Mouse (Mus musculus): ENCODE results near the gene Nabp2.

Gene Nabp2

DNA sequence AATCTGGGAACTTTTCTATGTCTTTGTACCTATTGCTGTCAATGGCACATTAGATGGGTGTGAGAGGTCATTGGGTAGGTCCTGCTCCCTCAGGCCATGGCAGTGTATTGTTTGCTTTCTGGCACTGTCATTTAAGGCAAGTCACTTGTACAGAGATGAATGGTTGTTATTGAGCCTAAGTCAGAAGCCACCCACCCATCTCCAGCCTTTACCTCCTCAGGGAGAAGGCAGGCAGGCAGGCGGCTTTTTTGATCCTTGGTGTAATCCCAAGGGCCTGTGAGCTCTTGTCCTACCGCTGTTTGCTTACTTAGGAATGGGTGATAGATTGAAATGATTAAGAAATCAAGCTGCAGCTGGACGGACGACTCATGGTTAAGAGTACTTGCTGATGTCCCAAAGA lies 18.2 kb upstream of the Nabp2 start:
- no peak for DNase-seq (ENCODE audit: extremely low spot score, low spot score)

DNA sequence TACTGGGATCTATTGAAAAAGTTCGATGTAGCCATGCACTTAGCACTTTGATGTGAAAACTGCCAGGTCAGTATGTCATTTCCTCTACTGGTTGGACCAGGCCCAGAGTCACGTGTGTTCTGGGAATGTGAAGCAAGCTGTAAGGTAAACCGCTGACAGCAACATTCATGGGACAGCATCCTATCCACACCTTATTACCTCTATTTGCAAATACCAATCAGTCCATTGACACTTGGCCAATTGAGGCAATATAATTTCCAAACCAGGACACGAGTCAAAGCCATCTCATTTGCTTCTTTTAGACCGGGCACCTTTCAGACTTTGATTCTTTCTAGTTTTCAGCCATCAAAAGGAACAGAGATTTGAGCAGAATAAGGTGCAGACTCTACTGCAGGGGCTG lies 17.8 kb upstream of the Nabp2 start:
- DNase-seq (ENCODE audit: extremely low spot score, low spot score), result no peak

DNA sequence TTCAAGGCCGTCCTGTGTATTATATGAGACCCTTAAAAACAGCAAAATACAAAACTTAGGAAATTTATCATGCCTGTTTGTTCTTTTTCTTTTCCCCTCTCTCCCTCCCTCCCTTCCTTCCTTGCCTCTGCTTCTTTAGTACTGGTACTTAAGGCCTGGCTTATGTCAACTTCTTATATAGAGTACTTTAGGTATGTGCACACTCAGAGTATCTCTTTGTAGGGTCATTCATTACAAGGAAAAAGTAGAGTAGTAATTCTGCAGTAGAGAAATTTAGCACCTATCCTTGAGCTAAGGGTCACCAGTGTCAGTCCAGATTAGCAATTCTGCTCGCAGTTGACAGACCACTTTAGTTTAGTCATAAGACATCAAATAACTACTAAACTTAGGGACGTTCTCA lies 14.0 kb upstream of the Nabp2 start:
- no peak for DNase-seq (ENCODE audit: extremely low spot score, low spot score)

DNA sequence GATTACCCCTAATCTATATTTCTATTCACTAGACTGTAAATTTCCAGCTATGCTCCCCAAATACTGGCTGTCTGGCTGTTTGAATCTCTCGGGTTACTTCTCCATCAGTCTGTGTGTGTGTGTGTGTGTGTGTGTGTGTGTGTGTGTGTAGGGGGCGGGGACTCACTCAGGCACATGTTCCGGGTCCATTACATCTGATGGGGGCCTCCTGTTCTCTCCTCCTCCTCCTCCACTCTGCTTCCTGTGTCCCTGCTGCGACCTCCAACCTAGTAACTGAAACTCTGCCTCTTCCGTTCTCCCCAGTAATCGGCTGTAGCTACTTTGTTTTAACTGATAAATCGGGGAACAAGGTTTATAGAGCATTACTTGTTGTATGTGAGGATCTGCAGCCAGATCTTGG lies 13.3 kb upstream of the Nabp2 start:
- DNase-seq (ENCODE audit: extremely low spot score, low spot score), result no peak

DNA sequence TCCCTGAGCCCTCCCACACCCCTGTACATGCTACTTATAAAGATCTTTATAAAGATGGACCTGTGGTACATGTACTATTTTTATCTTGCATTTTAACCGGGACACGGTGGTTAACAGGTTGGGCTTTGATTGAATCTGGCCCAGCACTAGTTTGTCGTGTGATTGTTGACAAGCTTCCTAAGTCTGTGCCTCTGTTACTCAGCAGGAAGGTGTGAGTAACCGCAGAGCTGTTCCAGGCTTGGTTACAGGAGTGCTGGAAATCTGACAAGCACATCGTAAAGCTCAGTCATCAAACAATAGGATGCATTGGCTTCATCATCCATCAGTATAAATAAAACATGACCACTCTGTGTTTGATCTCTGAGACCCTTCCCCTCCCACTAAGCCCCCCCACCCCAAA lies 11.1 kb upstream of the Nabp2 start:
- DNase-seq (ENCODE audit: extremely low spot score, low spot score), result no peak

DNA sequence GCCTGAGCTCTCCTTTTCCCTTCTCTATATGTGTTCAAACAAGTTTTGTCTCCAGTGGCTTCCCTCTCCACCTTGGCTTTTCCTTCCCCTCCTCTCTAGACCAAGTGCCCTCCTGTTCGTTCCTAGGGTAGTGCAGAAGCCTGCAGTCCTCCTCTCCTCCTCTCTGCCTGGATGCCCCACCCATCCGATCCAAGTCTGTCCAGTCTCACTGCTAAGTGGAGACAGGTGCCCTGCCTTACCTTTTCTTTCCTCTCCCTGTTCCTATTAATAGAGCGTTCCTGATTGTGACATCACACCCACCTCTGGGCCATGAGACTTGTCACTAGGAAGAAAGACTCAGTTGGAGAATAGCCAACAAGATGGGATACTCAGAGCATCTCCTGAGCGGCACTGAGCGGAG lies 3.6 kb upstream of the Nabp2 start:
- DNase-seq (ENCODE audit: extremely low spot score, low spot score), result no peak

DNA sequence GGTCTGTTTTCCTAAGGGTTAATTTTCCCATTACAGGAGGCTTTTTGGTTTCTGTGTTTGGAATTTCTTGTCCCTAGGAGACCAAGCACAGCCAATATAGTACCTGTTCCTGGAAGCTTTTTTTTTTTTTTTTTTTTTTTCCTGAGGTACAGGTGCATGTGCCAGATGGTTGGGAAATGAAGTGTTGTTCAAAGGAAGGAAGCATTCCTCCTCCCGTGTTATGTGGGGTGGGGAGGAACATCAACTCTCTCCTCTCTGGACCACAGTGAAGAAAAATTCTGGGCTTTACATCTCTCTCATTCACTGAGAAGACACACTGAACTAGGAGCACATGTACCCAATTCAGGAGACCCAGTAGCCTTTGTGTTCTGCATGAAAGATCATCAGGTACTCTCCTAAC lies 1.8 kb upstream of the Nabp2 start:
- no peak for DNase-seq (ENCODE audit: extremely low spot score, low spot score)

DNA sequence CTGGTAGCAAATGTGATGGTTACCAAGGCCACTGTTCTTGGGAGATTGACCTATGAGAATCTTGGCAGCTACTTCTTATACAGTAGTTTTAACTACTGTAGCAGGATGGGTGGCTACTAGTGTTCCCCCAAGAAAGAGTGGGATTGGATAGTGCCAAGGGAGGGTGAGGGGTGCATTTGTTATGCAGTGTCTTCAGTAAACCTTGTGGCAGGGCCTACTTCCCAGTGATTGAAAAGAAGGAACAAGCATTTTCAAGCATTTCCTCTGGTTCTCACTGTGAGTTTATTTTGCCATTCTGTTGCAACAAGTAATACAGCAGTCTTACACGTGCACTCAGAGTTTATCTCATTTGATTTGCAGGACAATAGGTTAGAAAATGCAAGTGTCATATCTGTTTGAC lies 1.3 kb upstream of the Nabp2 start:
- no peak for DNase-seq (ENCODE audit: extremely low spot score, low spot score)

DNA sequence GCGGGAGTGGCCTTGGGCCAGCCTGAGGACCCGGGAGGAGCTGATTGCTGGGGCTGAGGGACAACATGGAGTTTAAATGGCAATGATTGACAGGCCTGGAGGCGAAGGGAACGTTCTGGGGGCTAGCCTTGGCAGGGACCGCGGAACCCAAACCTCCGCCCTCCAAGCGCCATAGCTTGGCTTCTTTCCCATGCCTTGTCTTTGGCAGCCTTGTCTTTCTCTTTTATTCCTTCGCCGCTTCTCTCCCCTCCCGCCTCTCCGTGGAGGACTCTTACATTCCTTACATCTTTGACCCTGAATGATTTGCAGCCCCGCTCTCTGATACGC lies 726 bp upstream of the Nabp2 start:
- no peak for DNase-seq (ENCODE audit: extremely low spot score, low spot score)

DNA sequence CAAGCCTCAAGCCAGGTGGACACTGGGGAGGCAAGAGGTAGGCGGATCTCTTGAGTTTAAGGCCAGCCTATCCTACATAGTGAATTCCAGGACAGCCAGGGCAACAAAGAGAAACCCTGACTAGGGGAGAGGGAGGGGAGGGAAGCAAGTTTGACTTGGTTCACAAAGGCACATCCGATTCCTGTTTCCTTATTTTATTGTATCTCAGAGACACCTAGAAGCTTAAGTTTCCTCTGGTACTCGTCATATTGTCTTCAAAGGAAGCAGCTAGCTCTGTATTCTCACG lies 789 bp downstream of the Nabp2 start:
- DNase-seq (ENCODE audit: extremely low spot score, low spot score), result no peak

DNA sequence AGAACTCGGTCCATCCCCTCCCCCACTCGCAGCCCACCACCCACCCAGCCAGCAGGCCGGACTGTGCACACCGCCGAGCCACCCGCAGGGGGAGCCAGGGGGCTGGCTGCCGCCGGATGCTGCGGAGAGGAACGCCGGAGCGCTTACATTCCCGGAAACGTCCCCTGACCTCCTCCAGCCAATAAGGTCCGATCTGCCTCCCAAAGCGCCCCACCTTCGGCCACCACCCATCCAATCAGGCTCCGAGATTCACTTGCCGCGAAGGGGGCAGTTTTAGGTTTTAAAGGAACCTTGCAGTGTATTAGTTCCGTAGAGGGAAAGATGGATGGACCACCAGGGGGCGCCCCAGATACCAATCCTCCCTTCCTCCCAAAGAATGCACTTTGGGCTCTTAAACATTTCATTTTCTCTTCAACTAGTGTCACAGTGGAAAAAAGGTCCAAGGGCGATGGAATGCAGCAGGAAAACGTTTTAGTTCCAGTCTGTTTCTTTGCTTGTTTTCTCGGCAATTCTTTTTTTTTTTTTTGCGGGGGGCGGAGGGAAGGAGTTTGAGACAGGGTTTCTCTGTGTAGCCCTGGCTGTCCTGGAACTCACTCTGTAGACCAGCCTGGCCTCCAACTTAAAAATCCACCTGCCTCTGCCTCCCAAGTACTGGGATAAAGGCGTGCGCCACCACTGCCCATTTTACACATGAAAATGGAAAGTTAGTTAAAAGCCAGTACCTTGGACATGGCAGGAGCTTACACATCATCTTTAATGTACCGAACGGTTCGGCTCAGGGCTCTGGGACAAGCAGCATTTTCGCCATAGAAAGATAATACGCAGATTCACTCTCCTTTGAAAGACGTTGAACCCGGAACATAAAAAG lies 1.4 kb downstream of the Nabp2 start:
- DNase-seq (ENCODE audit: extremely low spot score, low spot score), result peak; percentile 94

DNA sequence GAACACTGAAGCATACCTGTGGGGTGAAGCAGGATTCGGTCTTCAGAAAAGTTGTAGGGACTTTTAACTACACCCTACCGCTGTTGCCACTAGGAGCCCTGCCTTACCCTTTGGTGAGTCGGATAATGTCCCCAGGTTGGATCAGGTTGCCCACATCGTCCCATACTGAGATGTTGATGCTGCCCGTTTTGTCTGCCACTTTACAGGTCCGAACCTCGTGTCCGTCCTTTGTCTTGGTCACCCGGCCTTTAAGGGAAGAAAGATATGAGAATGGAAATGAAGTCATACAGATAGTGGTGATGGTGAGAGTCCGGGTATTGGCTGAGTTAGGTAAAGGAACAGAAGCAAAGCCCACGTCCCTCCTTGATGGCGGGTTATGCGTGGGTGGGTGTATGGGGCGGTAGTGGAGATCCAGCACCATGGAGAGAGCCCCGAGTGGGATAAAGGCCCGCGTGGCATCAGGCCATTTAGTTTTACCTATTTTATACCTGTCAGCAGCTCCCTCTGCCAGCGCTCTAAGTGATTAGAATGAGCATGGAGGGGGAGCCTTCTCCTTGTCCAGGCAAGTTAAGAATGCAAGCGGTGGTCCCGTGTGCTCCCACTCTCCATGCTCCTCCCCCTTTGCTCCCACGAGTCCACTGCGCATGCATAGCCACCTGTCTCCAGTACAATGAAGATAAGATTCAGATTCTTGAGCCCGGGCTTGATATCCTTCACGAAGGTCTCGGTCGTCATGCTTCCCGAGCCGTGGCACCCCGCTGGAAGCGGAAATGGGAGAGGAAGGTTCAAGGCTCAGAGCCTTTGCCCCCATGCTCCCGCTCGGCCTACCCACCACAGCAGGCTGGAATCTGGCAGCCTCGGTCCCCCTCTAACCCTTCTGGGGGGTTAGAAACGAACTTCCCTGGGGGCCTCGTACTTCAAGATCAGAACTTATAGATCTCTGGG lies 2.4 kb downstream of the Nabp2 start:
- DNase-seq (ENCODE audit: extremely low spot score, low spot score), result no peak

DNA sequence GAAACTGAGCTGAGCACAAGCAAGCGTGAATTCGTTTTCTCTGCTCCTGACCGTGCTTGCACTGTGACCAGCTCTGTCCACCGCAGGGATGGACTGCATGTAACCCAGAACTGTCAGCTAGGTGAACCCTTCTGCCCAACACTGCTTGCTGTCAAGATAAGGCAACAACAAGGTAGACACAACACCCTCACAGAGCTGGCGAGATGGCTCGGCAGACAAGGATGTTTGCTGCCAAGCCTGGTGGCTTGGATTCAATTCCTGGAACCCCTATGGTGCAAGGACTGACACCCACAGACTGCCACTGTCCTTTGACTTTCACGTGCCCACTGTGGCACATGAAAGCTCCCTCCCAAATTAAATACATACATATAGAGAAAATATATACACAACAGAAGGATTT lies 7.4 kb downstream of the Nabp2 start:
- DNase-seq (ENCODE audit: extremely low spot score, low spot score), result no peak

DNA sequence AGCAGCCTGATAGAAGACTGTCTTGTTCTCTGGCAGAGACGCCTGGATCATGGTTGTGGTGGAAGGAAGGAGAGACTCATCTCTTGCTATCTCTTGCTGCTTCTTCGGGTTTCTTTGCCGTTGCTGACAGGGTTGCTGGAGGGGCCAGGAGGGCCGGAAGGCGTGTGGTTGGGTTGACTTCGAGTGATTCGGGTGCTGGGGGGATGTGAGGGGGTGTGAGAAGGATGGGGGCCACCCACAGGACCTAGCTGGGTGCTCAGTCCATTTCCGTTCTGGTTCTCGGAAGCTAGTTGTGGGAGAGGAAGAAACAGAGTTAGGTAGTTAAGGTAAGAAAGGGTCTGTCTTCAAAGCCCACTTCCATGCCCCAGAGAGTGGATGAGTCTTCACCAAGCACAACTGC lies 9.7 kb downstream of the Nabp2 start:
- DNase-seq (ENCODE audit: extremely low spot score, low spot score), result no peak

DNA sequence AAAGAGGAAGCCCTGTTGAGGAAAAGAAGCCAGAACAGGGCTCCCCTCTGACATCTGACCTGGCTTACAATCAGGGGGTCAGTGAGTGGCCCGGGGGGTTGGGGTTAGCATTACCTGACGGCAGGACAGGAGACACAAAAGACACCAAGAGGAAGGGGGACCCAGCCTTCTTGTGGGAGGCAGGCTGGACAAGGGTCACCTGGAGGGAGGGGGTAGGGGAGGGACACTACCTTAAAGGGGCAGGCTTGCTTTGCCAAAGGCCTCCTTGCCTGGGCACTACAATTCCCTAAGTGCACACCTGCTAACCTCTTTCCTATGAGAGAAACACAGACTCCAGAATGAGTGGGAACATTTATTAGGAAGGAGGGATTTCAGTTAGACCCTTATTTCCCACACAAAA lies 10.2 kb downstream of the Nabp2 start, which contains the start of gene Slc39a5:
TSS of gene Slc39a5 (minus strand) at position 174 of the 400 bp plus-strand sequence.
- DNase-seq (ENCODE audit: extremely low spot score, low spot score), result no peak

DNA sequence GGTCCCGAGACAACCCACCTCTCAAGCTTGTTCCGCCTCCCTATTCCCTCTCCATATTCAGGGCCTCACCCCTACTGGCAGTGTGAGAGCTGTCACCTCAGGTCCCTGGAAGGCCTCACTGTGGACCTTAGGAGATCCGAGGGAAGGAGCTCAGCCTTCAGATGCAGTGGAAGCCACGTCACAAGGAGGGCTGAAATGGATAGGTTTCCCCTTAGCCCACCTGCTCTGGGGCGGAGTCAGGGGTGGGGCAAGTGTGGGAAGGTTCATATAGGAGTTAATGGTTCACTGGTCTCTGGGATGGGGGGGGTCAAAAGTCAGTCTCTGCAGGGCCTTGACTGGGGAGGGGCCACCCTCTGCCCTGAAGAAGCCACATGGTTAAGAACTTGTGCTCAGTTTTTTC lies 11.0 kb downstream of the Nabp2 start:
- no peak for DNase-seq (ENCODE audit: extremely low spot score, low spot score)

DNA sequence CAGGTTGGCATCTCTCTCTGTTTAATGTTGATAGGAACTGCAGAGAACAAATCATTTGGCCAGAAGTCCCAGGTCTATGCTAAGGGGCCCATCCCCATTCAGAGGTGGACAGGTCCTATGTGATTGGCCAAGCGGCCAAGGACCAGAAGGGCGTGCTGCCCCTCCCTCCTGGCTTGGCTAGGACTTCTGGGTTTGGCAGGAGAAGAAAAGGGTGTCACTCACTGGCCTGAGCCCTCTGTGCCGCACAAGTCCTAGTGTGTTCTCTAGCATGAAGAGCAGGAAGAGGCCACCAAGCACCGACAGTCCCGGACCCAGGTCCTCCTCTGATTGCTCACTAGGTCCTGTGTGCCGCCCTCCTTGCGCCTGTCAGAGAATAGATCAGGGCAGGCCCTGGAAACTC lies 13.8 kb downstream of the Nabp2 start:
- no peak for DNase-seq (ENCODE audit: extremely low spot score, low spot score)

DNA sequence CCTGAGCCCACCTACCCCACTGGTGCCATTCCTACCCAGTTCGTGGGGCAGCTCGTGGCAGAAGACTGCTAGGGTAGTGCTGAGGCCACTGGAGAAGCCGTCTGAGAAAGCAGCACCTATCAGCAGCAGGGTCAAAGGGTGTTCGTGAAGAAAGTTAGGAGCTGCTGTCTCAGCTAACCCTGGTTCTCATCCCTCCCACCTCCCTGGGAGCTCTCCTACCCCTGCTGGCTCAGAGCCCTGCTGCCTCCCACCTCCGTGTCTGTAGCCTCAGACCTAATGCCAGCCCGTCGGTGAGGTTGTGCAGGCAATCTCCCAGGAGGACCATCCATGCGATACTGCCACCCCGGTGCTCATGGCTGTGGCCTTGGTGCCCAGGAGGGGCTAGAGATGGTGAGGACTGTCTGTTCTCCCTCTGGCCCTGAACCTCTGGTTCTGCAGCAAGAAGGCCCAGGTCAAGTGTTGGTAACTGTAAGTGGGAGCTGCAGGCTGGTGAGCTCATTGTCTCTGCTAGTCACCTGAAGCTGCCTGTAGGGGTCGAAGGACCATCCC lies 14.5 kb downstream of the Nabp2 start:
- DNase-seq (ENCODE audit: extremely low spot score, low spot score), result no peak

DNA sequence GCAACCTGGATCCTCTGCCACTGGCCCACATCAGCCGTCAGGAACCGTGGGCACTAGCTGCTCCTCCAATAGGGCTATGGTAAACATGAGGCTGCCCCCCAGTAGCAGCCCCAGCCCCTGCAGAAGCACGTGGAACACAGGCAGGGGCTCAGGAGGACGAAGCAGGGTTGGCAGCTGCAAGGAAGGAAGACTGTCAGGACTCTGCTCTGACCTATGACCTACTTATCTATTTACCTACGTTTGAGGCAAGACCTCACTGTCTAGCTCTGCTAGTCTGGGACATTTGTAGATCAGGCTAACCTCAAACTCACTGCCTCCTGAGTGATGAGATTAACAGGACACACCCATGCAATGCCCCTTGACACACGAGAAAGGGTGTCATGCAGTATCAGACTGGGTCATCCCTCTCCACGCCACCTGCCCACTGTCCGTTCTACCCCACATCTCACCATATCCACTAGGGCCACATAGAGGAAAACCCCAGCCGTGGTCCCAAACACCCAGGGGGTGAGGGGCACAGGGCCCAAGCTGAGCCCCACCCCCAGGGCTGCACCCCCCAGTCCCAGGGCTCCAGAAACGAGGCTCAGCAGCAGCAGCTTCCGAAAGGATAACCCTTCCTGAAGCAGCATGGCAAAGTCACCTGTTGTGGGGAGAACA lies 15.1 kb downstream of the Nabp2 start:
- no peak for DNase-seq (ENCODE audit: extremely low spot score, low spot score)

DNA sequence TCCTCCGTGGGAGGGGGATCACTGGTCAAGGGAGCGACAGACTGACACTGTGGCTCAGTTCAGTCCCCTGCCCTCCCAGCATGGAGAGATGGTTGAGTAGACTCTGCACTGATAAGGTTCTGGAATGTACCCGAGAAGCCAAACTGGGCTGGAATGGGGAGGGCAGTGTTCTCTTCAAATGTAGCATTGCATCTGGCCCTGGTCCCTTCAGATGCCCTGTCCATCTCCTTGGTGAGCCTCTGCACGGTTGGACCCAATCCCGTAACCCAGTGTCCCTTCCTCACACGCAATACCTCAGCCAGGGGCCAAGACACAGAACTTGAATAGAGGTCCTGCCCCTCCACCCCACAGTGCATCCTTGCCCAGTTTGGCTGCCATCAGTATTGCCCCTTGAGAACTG lies 19.4 kb downstream of the Nabp2 start:
- no peak for DNase-seq (ENCODE audit: extremely low spot score, low spot score)

DNA sequence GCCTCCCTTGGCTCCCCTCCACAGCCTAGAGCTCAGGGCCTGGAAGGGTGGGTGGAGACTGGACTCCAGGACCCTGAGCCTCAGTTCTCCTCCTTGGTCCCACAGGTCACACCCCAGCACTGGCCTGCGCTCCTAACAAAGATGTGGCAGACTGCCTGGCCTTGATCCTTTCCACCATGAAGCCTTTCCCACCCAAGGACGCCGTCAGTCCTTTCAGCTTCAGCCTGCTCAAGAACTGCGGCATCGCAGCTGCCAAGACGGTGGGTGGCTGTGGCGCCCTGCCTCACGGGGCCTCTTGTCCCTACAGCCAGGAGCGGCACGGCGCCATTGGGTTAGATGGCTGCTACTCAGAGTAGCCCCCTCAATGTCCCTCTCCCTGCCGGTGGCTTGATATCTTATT lies 20.9 kb downstream of the Nabp2 start:
- no peak for DNase-seq (ENCODE audit: extremely low spot score, low spot score)

DNA sequence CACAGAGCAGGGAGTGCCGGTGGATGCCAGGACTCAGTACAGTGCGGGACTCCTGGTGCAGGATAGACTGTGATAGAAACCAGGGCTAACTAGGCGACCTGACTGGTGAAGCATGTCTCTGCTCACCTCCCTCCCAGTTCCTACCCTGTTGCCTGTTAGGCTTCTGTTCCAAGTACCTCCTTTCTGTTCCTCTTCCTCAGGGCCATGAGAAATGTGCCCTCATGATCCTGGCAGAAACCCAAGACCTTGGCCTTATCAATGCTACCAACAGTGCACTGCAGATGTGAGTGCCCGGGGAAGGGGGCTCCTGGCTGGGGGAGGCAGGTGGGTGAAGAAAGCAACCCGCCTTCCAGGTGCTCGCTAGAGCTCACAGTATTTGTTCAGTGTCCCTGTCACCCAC lies 21.7 kb downstream of the Nabp2 start:
- no peak for DNase-seq (ENCODE audit: extremely low spot score, low spot score)

Data from neural tube, embryonic 10.5 days (tissue).